Mouse (Mus musculus) lung, postnatal 0 days (tissue): Measurements from ENCODE around the gene Mtor. TPM values are rescaled to one million over a fixed set of nuclear protein-coding genes. Genes with fewer than 3 reads are reported as not detected.

Experiments used
- ATAC-seq: fragments of 200-750 bp; cut with Nextera tagmentation; 2 replicates; pipeline ENCODE4 v1.8.0; 2017; ENCODE audit warnings: moderate library complexity
- DNase-seq: peaks from one replicate; pipeline ENCODE4 v3.0.0-alpha.2; 2016; ENCODE audit warnings: low spot score
- H3K27ac ChIP-seq: fragments of 300-500 bp; sonication (generic); 2 replicates; pipeline ENCODE4 v1.5.1; 2014; ENCODE audit warnings: antibody characterized with exemption, mild to moderate bottlenecking, low read length, mixed read lengths
- H3K27me3 ChIP-seq: fragments of 300-500 bp; sonication (generic); replicated peaks from 2 replicates; pipeline ENCODE4 v1.6.1; 2014; ENCODE audit warnings: low read length, mixed read lengths; ENCODE audit not compliant: insufficient read depth
- H3K36me3 ChIP-seq: fragments of 300-500 bp; sonication (generic); 2 replicates; pipeline ENCODE4 v1.6.1; 2014; ENCODE audit warnings: low read length, mixed read lengths; ENCODE audit not compliant: insufficient read depth
- H3K4me1 ChIP-seq: fragments of 300-500 bp; sonication (generic); 2 replicates; pipeline ENCODE4 v1.6.1; 2014; ENCODE audit warnings: antibody characterized with exemption, low read depth, low read length, mixed read lengths; ENCODE audit not compliant: insufficient read depth
- H3K4me2 ChIP-seq: fragments of 300-500 bp; sonication (generic); replicated peaks from 2 replicates; pipeline ENCODE4 v1.6.1; 2014; ENCODE audit warnings: low read depth, mild to moderate bottlenecking, low read length, moderate library complexity, mixed read lengths
- H3K4me3 ChIP-seq: fragments of 300-500 bp; sonication (generic); 2 replicates; pipeline ENCODE4 v1.5.1; 2014; ENCODE audit warnings: low read depth, low read length
- H3K9ac ChIP-seq: fragments of 300-500 bp; sonication (generic); replicated peaks from 2 replicates; pipeline ENCODE4 v1.6.1; 2014; ENCODE audit warnings: low read depth, mild to moderate bottlenecking
- H3K9me3 ChIP-seq: fragments of 300-500 bp; sonication (generic); 2 replicates; pipeline ENCODE4 v1.6.1; 2016; ENCODE audit warnings: low read length, mixed read lengths
- CTCF ChIP-seq: IDR thresholded peaks from 2 replicates; pipeline ENCODE4 v1.5.1; 2016; ENCODE audit warnings: antibody characterized with exemption, mild to moderate bottlenecking
- EP300 ChIP-seq: IDR thresholded peaks from 2 replicates; pipeline ENCODE4 v1.6.1; 2016; ENCODE audit warnings: antibody characterized with exemption, mild to moderate bottlenecking, control low read depth
- WGBS: fragments of 180-500 bp; shearing (Covaris S2); extraction: QIAGEN DNeasy Blood & Tissue Kit; methylation state at CpG from one replicate; pipeline ENCODE4 v1.1.7; 2014; 5-methylcytosine and 5-hydroxymethylcytosine counted together
- polyA plus RNA-seq: library from polyadenylated mRNA; unstranded; fragments of >200 nt; fragmentation: Nextera tagmentation; extraction: Ambion mirVana; gene quantifications from 2 replicates; pipeline ENCODE4 v1.2.1, GENCODE M21; 2015

Mtor gene
- polyA plus RNA-seq, 1 experiment from 2014 or later: 15.8 TPM

- WGBS: 40% methylated on average over 4 of the region's 4 CpGs
- peaks cover 23% of the 10 kb centered on the region; the same call in 1 of the 2 replicates for H3K36me3 ChIP-seq
- no peak for ATAC-seq
Measured at GRCm38 (mm10) chr4:148583257-148583656, 134.8 kb downstream of the Mtor start.

GRCm38 (mm10) chr4:148586648-148587047 is 138.2 kb downstream of the Mtor start:
- H3K27ac ChIP-seq: no peak overlapping the region
- H3K9ac ChIP-seq: no peak overlapping the region
- ATAC-seq (no peak), DNase-seq (no peak)
- H3K27me3 ChIP-seq: no peaks in the 10 kb centered on the region
- WGBS: 49% methylated on average over 9 of the region's 9 CpGs
- peaks cover 3% of the 10 kb centered on the region; the same call in 1 of the 2 replicates for H3K4me1 ChIP-seq
- TF ChIP-seq EP300: no peak
- TF ChIP-seq CTCF: no peak
- no peaks in the 10 kb centered on the region for H3K9me3 ChIP-seq
- H3K4me3 ChIP-seq: no peak overlapping the region
- H3K36me3 ChIP-seq: peaks cover 8% of the 10 kb centered on the region; the same call in 1 of the 2 replicates
- no peak overlapping the region for H3K4me2 ChIP-seq

More at GRCm38 (mm10) chr4:148583257-148583656, 134.8 kb downstream of the Mtor start:
- no peak for DNase-seq
- no peaks in the 10 kb centered on the region for H3K27me3 ChIP-seq
- no peak overlapping the region for H3K27ac ChIP-seq
- H3K4me2 ChIP-seq: no peak overlapping the region
- TF ChIP-seq CTCF (no peak), EP300 (no peak)
- no peaks in the 10 kb centered on the region for H3K4me1 ChIP-seq
- H3K9ac ChIP-seq: no peak overlapping the region
- H3K9me3 ChIP-seq: no peaks in the 10 kb centered on the region
- H3K4me3 ChIP-seq: no peak overlapping the region

DNA sequence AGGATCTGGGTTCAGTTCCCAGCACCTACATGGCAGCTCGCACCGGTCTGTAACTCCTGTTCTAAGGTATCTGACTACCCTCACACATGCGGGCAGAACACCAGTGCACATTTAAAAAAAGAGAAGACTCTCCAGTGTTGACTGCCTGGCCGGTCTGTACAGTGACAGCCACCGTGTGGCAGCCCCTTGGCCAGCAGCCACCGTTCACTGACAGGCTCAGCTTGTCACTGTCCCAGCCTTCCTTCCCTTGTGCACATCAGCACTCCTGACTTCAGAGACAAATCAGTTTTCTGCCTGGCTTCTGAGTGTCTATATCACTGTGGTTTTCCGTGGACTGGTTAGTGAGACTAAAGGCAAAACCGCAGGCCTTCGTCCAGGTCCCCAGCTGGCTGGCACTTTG is 140.4 kb downstream of the Mtor start:
- Histone ChIP-seq H3K4me3 (no peak overlapping the region), H3K4me2 (no peak overlapping the region), H3K9me3 (no peaks in the 10 kb centered on the region), H3K4me1 (peaks cover 6% of the 10 kb centered on the region; the same call in 1 of the 2 replicates), H3K27ac (no peak overlapping the region), H3K27me3 (no peaks in the 10 kb centered on the region), H3K9ac (no peak overlapping the region), H3K36me3 (no peaks in the 10 kb centered on the region)
- TF ChIP-seq EP300 (no peak), CTCF (no peak)
- ATAC-seq (no peak), DNase-seq (no peak)
- WGBS: 57% methylated on average over 9 of the region's 9 CpGs

DNA sequence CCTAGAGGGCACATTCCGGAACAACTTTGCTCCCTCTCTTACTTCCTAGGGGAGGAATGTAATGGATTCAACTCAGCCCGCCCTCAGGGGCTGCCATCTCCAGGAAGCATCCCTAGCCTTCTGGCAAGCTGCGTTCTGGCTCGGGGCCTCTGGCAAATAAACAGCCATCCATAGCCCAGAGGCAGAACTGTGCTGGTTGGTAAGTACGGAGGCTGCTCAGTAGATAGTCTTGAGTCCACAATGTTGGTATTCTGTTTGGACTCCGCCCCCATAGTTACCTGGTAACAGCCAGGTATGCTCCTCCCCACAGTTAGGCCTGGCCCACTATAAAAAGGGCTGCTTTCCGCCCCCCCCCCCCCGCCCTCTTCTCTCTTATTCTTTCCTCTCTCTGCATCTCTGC is 141.2 kb downstream of the Mtor start:
- ATAC-seq (peak; percentile 20; the same call in 1 of the 2 replicates), DNase-seq (peak; percentile 78)
- no peaks in the 10 kb centered on the region for H3K27me3 ChIP-seq
- H3K9me3 ChIP-seq: no peaks in the 10 kb centered on the region
- H3K9ac ChIP-seq: no peak overlapping the region
- WGBS: 55% methylated on average over 7 of the region's 8 CpGs
- H3K4me3 ChIP-seq: no peak overlapping the region
- H3K27ac ChIP-seq: no peak overlapping the region
- 0 out of 2 replicates have a peak, but pooled peaks cover 1% of the 10 kb centered on the region for H3K36me3 ChIP-seq
- peaks cover 6% of the 10 kb centered on the region; the same call in 1 of the 2 replicates for H3K4me1 ChIP-seq
- no peak overlapping the region for H3K4me2 ChIP-seq
- no peak for TF ChIP-seq EP300
- TF ChIP-seq CTCF: no peak

- no peak; the same call in 1 of the 2 replicates for ATAC-seq
- peak; percentile 47 for DNase-seq
- Histone ChIP-seq H3K9ac (peak overlapping the region; percentile 29; the same call in 1 of the 2 replicates), H3K27me3 (no peaks in the 10 kb centered on the region), H3K9me3 (no peaks in the 10 kb centered on the region), H3K27ac (no peak overlapping the region; the same call in 1 of the 2 replicates), H3K4me3 (peak overlapping the region; percentile 80), H3K4me1 (peaks cover 6% of the 10 kb centered on the region; the same call in 1 of the 2 replicates), H3K4me2 (peak overlapping the region; percentile 97), H3K36me3 (0 out of 2 replicates have a peak, but pooled peaks cover 5% of the 10 kb centered on the region)
- 5% methylated on average over 18 of the region's 18 CpGs for WGBS
- no peak for TF ChIP-seq CTCF
- TF ChIP-seq EP300: no peak
Measured at GRCm38 (mm10) chr4:148590421-148591170, 142.2 kb downstream of the Mtor start.

DNA sequence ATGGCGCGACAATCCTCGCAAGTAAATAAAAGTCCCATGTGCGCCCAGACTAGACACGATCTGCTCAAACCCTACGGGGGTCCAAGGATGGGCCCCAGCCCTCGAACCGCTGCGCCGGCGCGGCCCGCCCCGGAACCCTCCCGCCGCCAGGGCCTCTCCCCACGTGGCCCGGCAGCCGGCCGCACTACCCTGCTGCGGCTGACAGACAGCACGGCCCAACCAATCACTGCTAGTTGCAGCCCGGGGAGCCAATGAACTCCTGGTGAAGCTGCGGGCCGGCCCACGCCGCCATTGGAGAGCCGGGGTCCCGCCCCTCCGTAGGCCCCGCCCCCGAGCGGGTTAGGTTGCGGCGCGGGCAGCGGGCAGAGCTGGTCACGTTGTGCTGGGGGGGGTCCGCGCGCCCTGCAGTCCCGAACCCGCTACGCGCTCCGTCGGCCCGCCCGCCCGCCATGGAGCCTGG is 142.8 kb downstream of the Mtor start, which contains the start of gene Srm:
Gene Srm, plus strand, starts transcription at position 333 of the 460 bp plus-strand sequence.
- Histone ChIP-seq H3K27me3 (no peaks in the 10 kb centered on the region), H3K4me3 (peak within 1 kb of the TSS; percentile 80), H3K4me1 (peaks cover 6% of the 10 kb centered on the region; the same call in 1 of the 2 replicates), H3K36me3 (0 out of 2 replicates have a peak, but pooled peaks cover 5% of the 10 kb centered on the region), H3K27ac (no peak within 1 kb of the TSS; the same call in 1 of the 2 replicates), H3K4me2 (peak within 1 kb of the TSS; percentile 97), H3K9me3 (no peaks in the 10 kb centered on the region), H3K9ac (peak within 1 kb of the TSS; percentile 56)
- 0% methylated on average over 24 of the region's 50 CpGs for WGBS
- TF ChIP-seq EP300: no peak
- TF ChIP-seq CTCF: no peak
- peak; percentile 100 for ATAC-seq
- peak; percentile 99 for DNase-seq
